Mouse (Mus musculus) brown adipose tissue, adult 24 weeks (tissue): ENCODE measurements at regions not wholly inside any gene's neighbourhood (a gene's known extent, or its start where the extent isn't known, plus 50 kb on each side); places are given as distances from the start of the nearest gene placed in this dataset.

Experiments
- H3K27ac ChIP-seq: fragments of 200-500 bp; replicated peaks from 2 replicates; pipeline ENCODE4 v1.5.1; 2012; ENCODE audit warnings: low read depth, mild to moderate bottlenecking, low read length
- H3K4me1 ChIP-seq: fragments of 200-500 bp; 2 replicates; pipeline ENCODE4 v1.6.1; 2012; ENCODE audit warnings: low read length, mixed read lengths; ENCODE audit not compliant: control insufficient read depth, insufficient read depth, insufficient read length
- H3K4me3 ChIP-seq: fragments of 200-500 bp; 2 replicates; pipeline ENCODE4 v1.5.1; 2012; ENCODE audit warnings: low read depth, mild to moderate bottlenecking, low read length, moderate library complexity; ENCODE audit not compliant: insufficient read depth

- Histone ChIP-seq H3K4me3 (no peak overlapping the region), H3K27ac (no peak overlapping the region), H3K4me1 (no peaks in the 10 kb centered on the region; the same call in none of the 2 replicates)
Observed at GRCm38 (mm10) chr15:25468478-25468877, 54.9 kb upstream of the Basp1 start.

GRCm38 (mm10) chr15:25469185-25469845, 55.8 kb upstream of the Basp1 start:
- Histone ChIP-seq H3K27ac (no peak overlapping the region), H3K4me3 (no peak overlapping the region), H3K4me1 (peaks cover 2% of the 10 kb centered on the region)

- Histone ChIP-seq H3K27ac (no peak overlapping the region), H3K4me3 (no peak overlapping the region), H3K4me1 (peaks cover 2% of the 10 kb centered on the region)
Observed at GRCm38 (mm10) chr15:25471331-25471730, 57.8 kb upstream of the Basp1 start.

- H3K4me1 ChIP-seq: peaks cover 2% of the 10 kb centered on the region
- no peak overlapping the region for H3K27ac ChIP-seq
- H3K4me3 ChIP-seq: no peak overlapping the region
Observed at GRCm38 (mm10) chr15:25473201-25473710, 59.7 kb upstream of the Basp1 start.

GRCm38 (mm10) chr15:25474096-25474495, 60.5 kb upstream of the Basp1 start:
- Histone ChIP-seq H3K27ac (no peak overlapping the region), H3K4me1 (peaks cover 2% of the 10 kb centered on the region)

GRCm38 (mm10) chr15:25482586-25482985, 69.0 kb upstream of the Basp1 start:
- Histone ChIP-seq H3K4me1 (peaks cover 2% of the 10 kb centered on the region; the same call in 1 of the 2 replicates), H3K4me3 (no peak overlapping the region), H3K27ac (peak overlapping the region; percentile 64; the same call in 1 of the 2 replicates)

More at GRCm38 (mm10) chr15:25474096-25474495, 60.5 kb upstream of the Basp1 start:
- H3K4me3 ChIP-seq: no peak overlapping the region

- Histone ChIP-seq H3K4me1 (peaks cover 2% of the 10 kb centered on the region; the same call in 1 of the 2 replicates), H3K27ac (no peak overlapping the region), H3K4me3 (no peak overlapping the region)
Observed at GRCm38 (mm10) chr15:25485372-25485771, 71.8 kb upstream of the Basp1 start.

- no peaks in the 10 kb centered on the region; the same call in 1 of the 2 replicates for H3K4me1 ChIP-seq
- H3K4me3 ChIP-seq: no peak overlapping the region
- no peak overlapping the region for H3K27ac ChIP-seq
Observed at GRCm38 (mm10) chr15:25486158-25486557, 72.6 kb upstream of the Basp1 start.

- H3K4me1 ChIP-seq: no peaks in the 10 kb centered on the region
- H3K4me3 ChIP-seq: no peak overlapping the region
- no peak overlapping the region for H3K27ac ChIP-seq
Observed at GRCm38 (mm10) chr15:25489804-25490203, 76.2 kb upstream of the Basp1 start.

GRCm38 (mm10) chr15:25492161-25492746, 78.7 kb upstream of the Basp1 start:
- Histone ChIP-seq H3K27ac (no peak overlapping the region), H3K4me1 (peaks cover 7% of the 10 kb centered on the region; the same call in 1 of the 2 replicates), H3K4me3 (no peak overlapping the region)

GRCm38 (mm10) chr15:25494687-25495299, 81.2 kb upstream of the Basp1 start:
- Histone ChIP-seq H3K27ac (no peak overlapping the region), H3K4me1 (peaks cover 7% of the 10 kb centered on the region; the same call in 1 of the 2 replicates), H3K4me3 (no peak overlapping the region)

GRCm38 (mm10) chr15:25495926-25496644, 82.5 kb upstream of the Basp1 start:
- H3K27ac ChIP-seq: no peak overlapping the region
- no peak overlapping the region for H3K4me3 ChIP-seq

GRCm38 (mm10) chr15:25497743-25498142, 84.2 kb upstream of the Basp1 start:
- Histone ChIP-seq H3K27ac (no peak overlapping the region), H3K4me1 (peaks cover 10% of the 10 kb centered on the region; the same call in 1 of the 2 replicates), H3K4me3 (no peak overlapping the region)

More at GRCm38 (mm10) chr15:25495926-25496644, 82.5 kb upstream of the Basp1 start:
- H3K4me1 ChIP-seq: peaks cover 7% of the 10 kb centered on the region; the same call in 1 of the 2 replicates

- no peak overlapping the region for H3K27ac ChIP-seq
Observed at GRCm38 (mm10) chr15:25498422-25498821, 84.9 kb upstream of the Basp1 start.

GRCm38 (mm10) chr15:25502513-25502912, 88.9 kb upstream of the Basp1 start:
- no peak overlapping the region for H3K4me3 ChIP-seq
- H3K27ac ChIP-seq: no peak overlapping the region; the same call in 1 of the 2 replicates
- H3K4me1 ChIP-seq: peaks cover 3% of the 10 kb centered on the region; the same call in 1 of the 2 replicates

More at GRCm38 (mm10) chr15:25498422-25498821, 84.9 kb upstream of the Basp1 start:
- H3K4me3 ChIP-seq: no peak overlapping the region
- H3K4me1 ChIP-seq: peaks cover 10% of the 10 kb centered on the region; the same call in 1 of the 2 replicates
